Mouse (Mus musculus) MEL (cell line): ENCODE measurements around the gene Tuba3a. TPM values are rescaled to one million over a fixed set of nuclear protein-coding genes. Genes with fewer than 3 reads are reported as not detected.

Experiments used
- DNase-seq: peaks from one replicate; pipeline ENCODE4 v3.0.0; 2011; ENCODE audit warnings: low read depth, low spot score
- H3K27ac ChIP-seq: 2 replicates; pipeline ENCODE4 v1.5.1; 2012; ENCODE audit warnings: low read depth, mild to moderate bottlenecking, control low read depth, low read length, moderate library complexity; ENCODE audit not compliant: control insufficient read depth
- H3K27me3 ChIP-seq, 2 experiments: fragments of 150-350 bp in 1 of 2; sonication (generic) in 1 of 2; 2 replicates each; pipeline ENCODE4 v1.6.1; 2012; ENCODE audit warnings: low read length in 2 of 2, mild to moderate bottlenecking in 2 of 2, improper control_type of control experiment in 1 of 2, moderate library complexity in 1 of 2; ENCODE audit not compliant: insufficient read depth in 2 of 2, control insufficient read depth in 1 of 2
- H3K36me3 ChIP-seq, 2 experiments: 2 replicates each; pipeline ENCODE4 v1.6.1; 2012 to 2014; ENCODE audit warnings: low read length in 2 of 2, improper control_type of control experiment in 1 of 2, inconsistent platforms in 1 of 2, mild to moderate bottlenecking in 1 of 2; ENCODE audit not compliant: insufficient read depth in 2 of 2, control insufficient read depth in 1 of 2
- H3K4me1 ChIP-seq, 2 experiments: fragments of 150-350 bp in 1 of 2; sonication (generic) in 1 of 2; 2 replicates each; pipeline ENCODE4 v1.6.1; 2012; ENCODE audit warnings: low read length in 2 of 2, improper control_type of control experiment in 1 of 2, mild to moderate bottlenecking in 1 of 2; ENCODE audit not compliant: insufficient read depth in 2 of 2, control insufficient read depth in 1 of 2
- H3K4me3 ChIP-seq, 2 experiments: fragments of 150-350 bp in 1 of 2; sonication (generic) in 1 of 2; 2 replicates each; pipeline ENCODE4 v1.5.1; 2012; ENCODE audit warnings: low read depth in 2 of 2, low read length in 2 of 2, mild to moderate bottlenecking in 2 of 2, moderate library complexity in 2 of 2, control low read depth in 1 of 2, improper control_type of control experiment in 1 of 2; ENCODE audit not compliant: control insufficient read depth in 1 of 2, insufficient read depth in 1 of 2
- H3K79me2 ChIP-seq: 2 replicates; pipeline ENCODE4 v1.6.1; 2012; ENCODE audit warnings: mild to moderate bottlenecking, low read length, moderate library complexity; ENCODE audit not compliant: control insufficient read depth, poor library complexity, insufficient read depth
- H3K9ac ChIP-seq: 2 replicates; pipeline ENCODE4 v1.6.1; 2012; ENCODE audit warnings: low read depth, mild to moderate bottlenecking, control low read depth, low read length, moderate library complexity; ENCODE audit not compliant: control insufficient read depth, poor library complexity, severe bottlenecking
- H3K9me3 ChIP-seq: fragments of 150-350 bp; sonication (generic); replicated peaks from 2 replicates; pipeline ENCODE4 v1.6.1; 2012; ENCODE audit warnings: mild to moderate bottlenecking, low read length, improper control_type of control experiment, moderate library complexity; ENCODE audit not compliant: insufficient read depth
- ELF1 ChIP-seq: IDR thresholded peaks from 2 replicates; pipeline ENCODE4 v1.6.1; 2014; ENCODE audit warnings: low read depth, mild to moderate bottlenecking, inconsistent platforms, low read length, improper control_type of control experiment, moderate library complexity
- EP300 ChIP-seq, 2 experiments: IDR thresholded peaks; 2 replicates each; pipeline ENCODE4 v1.6.1; 2011; ENCODE audit warnings: improper control_type of control experiment in 2 of 2, low read length in 2 of 2, low read depth in 1 of 2, mild to moderate bottlenecking in 1 of 2
- ETS1 ChIP-seq: IDR thresholded peaks from 2 replicates; pipeline ENCODE4 v1.6.1; 2012; ENCODE audit warnings: low read depth, mild to moderate bottlenecking, inconsistent platforms, low read length, improper control_type of control experiment, moderate library complexity
- MAFK ChIP-seq: IDR thresholded peaks from 2 replicates; pipeline ENCODE4 v1.6.1; 2011; ENCODE audit warnings: low read depth, mild to moderate bottlenecking, low read length, improper control_type of control experiment, borderline replicate concordance
- MAX ChIP-seq: IDR thresholded peaks from 2 replicates; pipeline ENCODE4 v1.6.1; 2011; ENCODE audit warnings: low read length, improper control_type of control experiment
- MAZ ChIP-seq: IDR thresholded peaks from 2 replicates; pipeline ENCODE4 v1.6.1; 2012; ENCODE audit warnings: low read depth, mild to moderate bottlenecking, inconsistent platforms, low read length, improper control_type of control experiment
- POLR2AphosphoS2 ChIP-seq: IDR thresholded peaks from 2 replicates; pipeline ENCODE4 v1.6.1; 2011; ENCODE audit warnings: low read length, improper control_type of control experiment
- SMC3 ChIP-seq: IDR thresholded peaks from 2 replicates; pipeline ENCODE4 v1.6.1; 2011; ENCODE audit warnings: low read depth, low read length, improper control_type of control experiment
- TCF12 ChIP-seq: IDR thresholded peaks from 2 replicates; pipeline ENCODE4 v1.6.1; 2014; ENCODE audit warnings: low read depth, mild to moderate bottlenecking, inconsistent platforms, low read length, improper control_type of control experiment, moderate library complexity
- USF1 ChIP-seq: IDR thresholded peaks from 2 replicates; pipeline ENCODE4 v1.6.1; 2014; ENCODE audit warnings: low read depth, mild to moderate bottlenecking, inconsistent platforms, low read length, improper control_type of control experiment, moderate library complexity
- ZC3H11A ChIP-seq: IDR thresholded peaks from 2 replicates; pipeline ENCODE4 v1.6.1; 2012; ENCODE audit warnings: low read depth, mild to moderate bottlenecking, inconsistent platforms, low read length, improper control_type of control experiment
- polyA plus RNA-seq, 2 experiments: library from polyadenylated mRNA; stranded (reverse) in 1 of 2; unstranded in 1 of 2; fragments of >175 nt in 1 of 2; fragments of >200 nt in 1 of 2; gene quantifications; 2 replicates each; pipeline versions ENCODE4 v1.2.1 to v1.2.4; 2012; ENCODE audit warnings: low replicate concordance in 2 of 2, low read depth in 1 of 2; ENCODE audit not compliant: insufficient read length in 2 of 2, insufficient read depth in 1 of 2, missing spikeins in 1 of 2
- total RNA-seq: library from RNA; depleted of rRNA; stranded (reverse); fragments of 300-350 nt; gene quantifications from 2 replicates; pipeline ENCODE4 v1.2.3, GENCODE M21; 2012

Tuba3a gene
- total and polyA plus RNA-seq, 3 experiments = 0.06 TPM; not detected in 2

DNA sequence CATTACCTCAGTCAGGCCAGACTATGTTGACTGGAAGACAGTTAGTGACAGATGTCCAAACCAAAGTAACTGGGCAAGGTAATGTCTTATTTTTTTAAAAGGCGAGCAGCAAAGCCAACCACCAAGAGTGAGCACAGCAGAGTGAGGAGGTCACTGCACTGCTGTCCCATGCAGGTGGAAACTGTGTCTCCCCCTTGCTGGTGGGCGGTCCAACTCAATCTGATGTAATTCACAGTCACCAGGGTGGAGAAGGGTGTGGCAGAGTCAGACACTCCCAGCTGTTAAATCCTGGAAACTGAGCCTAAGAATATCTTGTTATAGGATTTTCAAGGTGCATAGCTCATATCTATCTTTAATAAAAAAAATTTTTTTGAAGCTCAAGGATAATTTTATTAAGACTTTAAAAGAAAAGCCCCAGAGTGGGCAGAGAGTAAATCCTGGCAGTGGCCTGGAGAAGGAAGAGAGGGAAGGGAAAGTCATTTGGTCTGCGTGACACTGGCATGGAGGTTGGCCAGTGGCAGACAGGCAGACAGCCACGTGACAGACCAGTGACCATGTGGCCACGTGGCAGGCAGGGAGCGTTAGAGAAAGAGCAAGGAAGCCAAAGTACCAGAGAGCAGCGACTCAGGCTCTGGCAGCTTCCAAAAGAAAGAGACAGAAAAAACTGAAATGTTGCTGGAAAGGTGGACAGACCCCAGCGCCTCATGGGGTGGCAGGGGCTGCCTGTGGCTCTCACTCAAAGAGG, 29.4 kb downstream of the Tuba3a start:
- Histone ChIP-seq H3K36me3 (peaks cover 0 to 26% of the 10 kb centered on the region in 2 experiments; a peak in 2 of 4 replicates), H3K9ac (peak overlapping the region; percentile 55), H3K4me1 (peaks cover 21 to 25% of the 10 kb centered on the region in 2 experiments; a peak in 3 of 4 replicates), H3K79me2 (no peaks in the 10 kb centered on the region), H3K4me3 (no peak overlapping the region; a peak in 1 of 4 replicates), H3K9me3 (no peaks in the 10 kb centered on the region), H3K27ac (peak overlapping the region; percentile 72), H3K27me3 (no peaks in the 10 kb centered on the region)
- peak; percentile 66 for DNase-seq
- TF ChIP-seq ELF1 (no peak), USF1 (peak; percentile 74; the same call in 1 of the 2 replicates), EP300 (IDR thresholded peaks at IDR 0.05; ENCODE audit: low read depth in 1 of 2, low read length in 2 of 2) (peak in 1 of 2 experiments; percentile 50; a peak in 1 of 4 replicates), MAX (peak; percentile 31; the same call in 1 of the 2 replicates), SMC3 (no peak), POLR2AphosphoS2 (peak; percentile 34; the same call in 1 of the 2 replicates), TCF12 (peak; percentile 10; the same call in 1 of the 2 replicates), ETS1 (peak; percentile 73; the same call in 1 of the 2 replicates)
- TF ChIP-seq, all 39 proteins: peak for 6

DNA sequence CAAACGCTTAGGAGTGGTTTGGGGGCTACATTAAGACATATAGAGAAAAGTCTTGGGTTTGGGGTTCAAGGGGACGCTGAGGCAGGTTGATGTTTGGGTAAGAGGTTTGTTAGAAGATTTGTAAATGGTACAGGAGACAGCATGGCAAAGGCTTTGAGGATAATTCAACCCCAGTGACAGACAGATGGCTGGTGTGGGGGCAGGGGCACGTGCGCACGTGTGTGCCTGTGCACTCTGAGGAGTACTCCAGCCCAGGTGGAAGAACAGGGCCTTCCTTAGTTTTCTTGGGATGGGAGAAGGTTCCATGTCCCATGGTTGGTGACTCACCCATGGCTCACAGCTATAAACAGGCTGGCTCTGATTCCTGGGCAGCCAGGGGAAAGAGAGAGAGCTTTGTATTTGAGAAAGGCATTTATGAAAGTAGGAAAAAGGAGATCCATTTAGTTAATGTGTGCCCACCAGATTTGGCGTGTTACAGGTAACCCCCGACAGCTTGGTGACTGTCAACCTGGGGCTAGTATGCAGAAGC, 30.3 kb downstream of the Tuba3a start:
- TF ChIP-seq TCF12 (no peak), ZC3H11A (no peak), MAFK (no peak), USF1 (no peak), POLR2AphosphoS2 (no peak), ETS1 (no peak), MAX (no peak), MAZ (no peak)
- TF ChIP-seq, all 39 proteins: peak for 0
- no peak for DNase-seq
- peaks cover 0 to 26% of the 10 kb centered on the region in 2 experiments; a peak in 2 of 4 replicates for H3K36me3 ChIP-seq
- peaks cover 21 to 25% of the 10 kb centered on the region in 2 experiments; a peak in 3 of 4 replicates for H3K4me1 ChIP-seq
- H3K4me3 ChIP-seq = no peak overlapping the region; a peak in 1 of 4 replicates
- H3K9me3 ChIP-seq = no peaks in the 10 kb centered on the region
- H3K27me3 ChIP-seq = no peaks in the 10 kb centered on the region
- peak overlapping the region; percentile 13; the same call in 1 of the 2 replicates for H3K9ac ChIP-seq
- H3K79me2 ChIP-seq = no peaks in the 10 kb centered on the region
- H3K27ac ChIP-seq = peak overlapping the region; percentile 60
